Mouse (Mus musculus): ENCODE measurements at regions not wholly inside any gene's neighbourhood (a gene's known extent, or its start where the extent isn't known, plus 50 kb on each side); places are given as distances from the start of the nearest gene placed in this dataset.

DNA sequence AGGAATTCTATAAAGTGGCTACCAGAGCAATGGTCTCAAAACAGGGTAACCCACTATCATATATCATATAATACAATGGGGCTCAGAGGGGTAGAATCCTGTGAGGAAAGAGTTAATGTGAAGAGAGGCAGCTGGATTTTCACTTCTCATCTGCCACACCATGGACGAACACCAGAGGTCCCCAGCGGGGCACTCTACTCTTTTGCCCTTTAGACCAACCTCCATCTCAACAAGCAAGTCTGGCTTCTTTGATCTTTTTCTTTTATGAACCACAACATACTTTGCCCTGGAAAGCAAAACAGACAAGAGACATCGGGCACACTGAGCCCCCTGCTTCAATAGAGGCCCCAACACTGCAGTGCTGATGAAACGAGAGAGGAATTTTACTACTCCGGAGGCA lies 65.3 kb upstream of the Gpc3 start:
- TF ChIP-seq POLR2A (IDR thresholded peaks at IDR 0.05; ENCODE audit: insufficient read depth, low read length) (no peak), CTCF (IDR thresholded peaks at IDR 0.05; ENCODE audit: low read depth, low read length) (peak; percentile 19)

Measured in ES-Bruce4 (cell line).